Mouse (Mus musculus) olfactory bulb, adult 2 months (tissue): ENCODE measurements around the gene Chd5.

Experiments
- CTCF ChIP-seq: fragments of 200-500 bp; IDR thresholded peaks from 2 replicates; pipeline ENCODE4 v1.5.1; 2012; ENCODE audit warnings: low read depth, mild to moderate bottlenecking, low read length, moderate library complexity; ENCODE audit not compliant: insufficient read depth
- POLR2A ChIP-seq: fragments of 200-500 bp; IDR thresholded peaks from 2 replicates; pipeline ENCODE4 v1.6.1; 2012; ENCODE audit warnings: mild to moderate bottlenecking, low read depth, low read length, moderate library complexity; ENCODE audit not compliant: insufficient read depth

- TF ChIP-seq POLR2A (no peak), CTCF (no peak)
Measured at GRCm38 (mm10) chr4:152424341-152424740, 85.9 kb downstream of the Chd5 start.
